Comparison of ENCODE assay signal across 8 mouse cellular contexts in genomic region chr12:99628421-99628820, GRCm38 (mm10).
A peak's percentile ranks its signal among the peaks of the same experiment; 100 is the strongest.
DNase-seq lines count a peak whose midpoint lies in the region; ATAC-seq and TF ChIP-seq lines count a peak whose summit lies in the region.

No protein-coding gene starts in this region.

- H3K4me2 ChIP-seq in neural tube, embryonic 11.5 days (ENCODE audit: low read depth) = peak overlapping the region; percentile 64; the same call in 1 of the 2 replicates
- H3K4me2 ChIP-seq in limb, embryonic 15.5 days = peak overlapping the region; percentile 64; the same call in 1 of the 2 replicates
- H3K4me2 ChIP-seq in stomach, postnatal 0 days (replicated peaks; ENCODE audit: low read depth) = peak overlapping the region; percentile 84; the same call in 1 of the 2 replicates

- H3K27me3 ChIP-seq in neural tube, embryonic 11.5 days (ENCODE audit: control insufficient read depth, insufficient read depth, low read length) = no peaks in the 10 kb centered on the region
- H3K27me3 ChIP-seq in limb, embryonic 15.5 days = no peaks in the 10 kb centered on the region; the same call in 1 of the 2 replicates
- H3K27me3 ChIP-seq in stomach, postnatal 0 days (ENCODE audit: control insufficient read depth, insufficient read depth, low read length) = no peaks in the 10 kb centered on the region

- no peak for TF ChIP-seq EP300 in stomach, postnatal 0 days (optimal IDR thresholded peaks at IDR 0.05)

- no peak overlapping the region; the same call in 1 of the 2 replicates for H3K9ac ChIP-seq in neural tube, embryonic 11.5 days (ENCODE audit: low read length)
- H3K9ac ChIP-seq in limb, embryonic 15.5 days = no peak overlapping the region
- H3K9ac ChIP-seq in stomach, postnatal 0 days (ENCODE audit: low read length) = peak overlapping the region; percentile 38; the same call in 1 of the 2 replicates

- no peaks in the 10 kb centered on the region for H3K36me3 ChIP-seq in neural tube, embryonic 11.5 days (ENCODE audit: control insufficient read depth, insufficient read depth, low read length)
- H3K36me3 ChIP-seq in limb, embryonic 15.5 days = no peaks in the 10 kb centered on the region
- no peaks in the 10 kb centered on the region for H3K36me3 ChIP-seq in stomach, postnatal 0 days (ENCODE audit: control insufficient read depth, insufficient read depth, low read length)

- H3K4me3 ChIP-seq in neural tube, embryonic 11.5 days (ENCODE audit: low read depth, low read length) = peak overlapping the region; percentile 57
- peak overlapping the region; percentile 61; the same call in 1 of the 2 replicates for H3K4me3 ChIP-seq in limb, embryonic 15.5 days
- H3K4me3 ChIP-seq in stomach, postnatal 0 days (ENCODE audit: low read depth, low read length) = peak overlapping the region; percentile 67; the same call in 1 of the 2 replicates

- ATAC-seq in neural tube, embryonic 11.5 days (ENCODE audit: insufficient read depth, low FRiP score, low TSS enrichment) = no peak
- ATAC-seq in limb, embryonic 15.5 days (ENCODE audit: insufficient number of reproducible peaks, low FRiP score, low TSS enrichment, low read depth) = no peak
- ATAC-seq in stomach, postnatal 0 days (ENCODE audit: low FRiP score, low TSS enrichment) = no peak

- DNase-seq in cerebellum, adult 9-10 months = peak; percentile 11
- no peak for DNase-seq in cerebellum, adult 8-10 months
- DNase-seq in neural tube, embryonic 11.5 days (ENCODE audit: low spot score) = no peak
- DNase-seq in neural tube, embryonic 10.5 days (ENCODE audit: extremely low spot score, low spot score) = no peak
- DNase-seq in stomach, postnatal 0 days (ENCODE audit: low spot score) = no peak
- no peak for DNase-seq in spleen, postnatal 14 days (ENCODE audit: low spot score in 2 of 2)
- DNase-seq in adrenal gland, postnatal 25 days = no peak

- no peak for TF ChIP-seq CTCF in stomach, postnatal 0 days (IDR thresholded peaks at IDR 0.05; ENCODE audit: low read depth)

- H3K4me1 ChIP-seq in neural tube, embryonic 11.5 days (ENCODE audit: control insufficient read depth, insufficient read depth, low read length) = peaks cover 4% of the 10 kb centered on the region; the same call in 1 of the 2 replicates
- peaks cover 7% of the 10 kb centered on the region for H3K4me1 ChIP-seq in limb, embryonic 15.5 days
- 0 out of 2 replicates have a peak, but pooled peaks cover 2% of the 10 kb centered on the region for H3K4me1 ChIP-seq in stomach, postnatal 0 days (replicated peaks; ENCODE audit: control insufficient read depth, insufficient read depth)

- 60% methylated on average over 3 of the region's 3 CpGs for WGBS in neural tube, embryonic 11.5 days
- 50% methylated on average over 3 of the region's 3 CpGs for WGBS in limb, embryonic 15.5 days
- WGBS in stomach, postnatal 0 days = 61% methylated on average over 3 of the region's 3 CpGs

- no peaks in the 10 kb centered on the region for H3K9me3 ChIP-seq in neural tube, embryonic 11.5 days (ENCODE audit: control insufficient read depth, low read length)
- no peaks in the 10 kb centered on the region for H3K9me3 ChIP-seq in limb, embryonic 15.5 days
- H3K9me3 ChIP-seq in stomach, postnatal 0 days (ENCODE audit: control insufficient read depth, low read length) = no peaks in the 10 kb centered on the region

- H3K27ac ChIP-seq in neural tube, embryonic 11.5 days (ENCODE audit: low read depth, low read length) = 0 out of 2 replicates have a peak overlapping the region, but pooled peaks have one; percentile 56
- no peak overlapping the region for H3K27ac ChIP-seq in limb, embryonic 15.5 days
- no peak overlapping the region for H3K27ac ChIP-seq in stomach, postnatal 0 days (replicated peaks)
